Mouse (Mus musculus) urinary bladder, postnatal 10 days (tissue): ENCODE results near the gene Qars.
A peak's percentile ranks its signal among the peaks of the same experiment; 100 is the strongest.

Experiments used
- DNase-seq: peaks from one replicate; pipeline ENCODE4 v3.0.0; 2022; ENCODE audit warnings: low spot score

Qars gene

DNA sequence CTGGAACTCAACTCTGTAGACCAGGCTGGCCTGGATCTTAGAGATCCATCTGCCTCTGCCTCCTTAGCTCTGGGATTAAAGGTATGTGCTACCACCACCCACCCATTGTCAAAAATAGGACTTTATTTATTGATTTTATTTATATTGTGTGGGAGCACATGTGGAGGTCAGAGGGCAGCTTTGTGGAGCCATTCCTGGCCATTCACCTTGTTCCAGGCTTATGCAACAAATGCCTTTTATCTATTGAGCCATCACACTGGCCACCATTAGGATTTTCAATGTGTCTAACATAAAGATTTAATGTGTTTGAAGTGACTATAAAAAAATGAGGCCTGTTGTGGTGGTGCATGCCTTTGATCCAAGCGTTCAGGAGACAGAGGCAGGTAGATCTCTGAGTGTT lies 24.0 kb downstream of the Qars start:
- DNase-seq, result no peak

- DNase-seq, result no peak
These were observed 33.3 kb downstream of the Qars start for GRCm38 (mm10) chr9:108540846-108541245.

DNA sequence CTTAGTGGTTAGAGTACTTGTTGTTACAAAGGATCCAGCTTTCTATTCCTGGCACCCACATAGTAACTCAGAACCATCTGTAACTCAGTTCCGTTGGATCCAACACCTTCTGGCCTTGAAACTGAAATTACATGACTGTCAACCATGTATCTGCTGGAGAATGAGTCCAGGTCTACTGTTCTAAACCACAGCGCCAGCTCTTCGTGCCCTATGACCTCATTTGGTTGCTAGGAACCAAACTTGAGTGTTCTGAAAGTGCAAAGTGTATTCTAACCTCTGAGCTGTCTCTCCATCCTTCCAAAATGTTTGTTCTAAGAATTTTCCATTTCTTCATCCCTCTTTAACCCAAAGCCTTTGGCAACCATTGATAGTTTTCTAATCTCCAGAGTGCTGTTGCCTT lies 38.5 kb downstream of the Qars start:
- DNase-seq, result no peak

DNA sequence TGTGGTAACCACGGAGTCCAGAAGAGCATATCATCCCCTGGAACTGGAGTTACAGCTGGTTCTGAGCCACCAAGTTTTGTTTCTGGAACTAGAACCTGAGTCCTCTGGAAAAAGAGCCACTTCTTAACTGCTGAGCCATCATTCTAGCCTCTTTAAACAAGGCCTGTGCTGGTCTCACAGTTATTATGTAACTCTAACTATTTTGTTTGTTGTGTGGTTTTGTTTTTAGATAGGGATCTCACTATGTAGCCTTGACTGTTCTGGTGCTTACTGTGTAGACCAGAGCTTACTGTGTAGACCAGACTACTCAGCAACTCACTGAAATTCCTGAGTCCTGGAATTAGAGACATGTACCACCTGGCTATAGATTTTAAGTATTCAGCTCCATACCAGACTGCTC lies 39.4 kb downstream of the Qars start:
- DNase-seq, result no peak

- DNase-seq, result no peak
These were observed 51.7 kb downstream of the Qars start for GRCm38 (mm10) chr9:108559169-108559568.

DNA sequence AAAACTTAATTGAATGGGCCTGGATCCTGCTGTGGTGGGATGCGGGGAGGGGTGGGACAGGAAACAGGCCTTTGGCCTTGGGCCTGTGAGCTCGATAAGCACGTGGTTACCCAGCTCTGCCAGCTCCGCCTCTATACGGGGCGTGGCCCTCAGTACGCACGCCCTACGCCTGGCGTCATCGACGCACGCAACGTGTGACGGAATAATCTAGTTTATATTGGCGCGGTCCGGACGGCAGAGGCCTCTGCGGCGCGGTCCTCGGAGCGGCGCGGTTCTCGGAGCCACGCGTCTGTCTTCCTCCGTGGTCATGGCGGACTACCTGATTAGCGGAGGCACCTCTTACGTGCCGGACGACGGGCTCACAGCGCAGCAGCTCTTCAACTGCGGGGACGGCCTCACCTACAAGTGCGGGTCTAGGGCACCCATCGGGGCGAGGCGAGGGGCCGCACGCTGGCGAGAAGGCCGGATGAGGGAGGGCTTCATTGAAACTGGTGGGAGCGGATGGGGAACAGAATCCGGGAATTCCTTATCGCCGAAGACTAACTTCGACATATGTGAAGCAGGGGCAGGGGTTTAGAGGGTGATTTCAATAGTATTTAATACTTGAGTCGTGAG lies 52.8 kb downstream of the Qars start, which contains the start of gene Impdh2:
Gene Impdh2, plus strand, starts transcription at position 60 of the 615 bp plus-strand sequence.
- peak; percentile 80 for DNase-seq

DNA sequence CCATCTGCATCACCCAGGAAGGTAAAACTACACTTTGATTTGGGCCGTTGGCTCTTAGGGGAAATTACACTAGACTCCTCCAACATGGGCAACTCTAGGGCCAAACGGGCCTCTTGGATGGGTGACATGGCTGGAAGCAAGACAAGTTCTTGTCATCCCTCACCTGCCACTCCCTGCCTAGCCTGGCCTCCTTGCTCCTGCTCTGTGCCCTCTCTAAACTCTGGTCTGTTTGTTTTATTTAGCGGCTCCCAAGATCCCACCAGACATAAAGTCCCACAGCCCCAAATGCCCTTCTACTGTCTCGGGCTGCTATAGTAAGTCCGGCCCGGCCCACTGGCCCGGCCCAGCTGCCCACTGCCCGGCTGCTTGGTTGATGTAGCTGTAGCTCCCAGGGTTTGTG lies 56.2 kb downstream of the Qars start:
- no peak for DNase-seq

GRCm38 (mm10) chr9:108564131-108564530 lies 56.6 kb downstream of the Qars start:
- no peak for DNase-seq
